Mouse (Mus musculus) left cerebral cortex, postnatal 10 days (tissue): ENCODE data around the gene Pet100. TPM values are rescaled to one million over a fixed set of nuclear protein-coding genes. Genes with fewer than 3 reads are reported as not detected.

ENCODE experiments used
- DNase-seq, 2 experiments: peaks; one replicate each; pipeline ENCODE4 v3.0.0; 2021 to 2022; ENCODE audit warnings: low spot score in 2 of 2, mixed read lengths in 1 of 2; ENCODE audit errors: extremely low spot score in 1 of 2
- intact Hi-C: fragments of 180-260 bp; cut with DNase I; formaldehyde crosslinking; loops from one replicate; pipeline ENCODE4 v1.15.1; 2025
- total RNA-seq, 2 experiments: library from RNA; stranded (reverse); gene quantifications; 2 replicates each; pipeline ENCODE4 v1.2.3; 2021

Pet100 gene
- total RNA-seq, 2 experiments from 2014 or later = 78.6 to 80.1 TPM

DNA sequence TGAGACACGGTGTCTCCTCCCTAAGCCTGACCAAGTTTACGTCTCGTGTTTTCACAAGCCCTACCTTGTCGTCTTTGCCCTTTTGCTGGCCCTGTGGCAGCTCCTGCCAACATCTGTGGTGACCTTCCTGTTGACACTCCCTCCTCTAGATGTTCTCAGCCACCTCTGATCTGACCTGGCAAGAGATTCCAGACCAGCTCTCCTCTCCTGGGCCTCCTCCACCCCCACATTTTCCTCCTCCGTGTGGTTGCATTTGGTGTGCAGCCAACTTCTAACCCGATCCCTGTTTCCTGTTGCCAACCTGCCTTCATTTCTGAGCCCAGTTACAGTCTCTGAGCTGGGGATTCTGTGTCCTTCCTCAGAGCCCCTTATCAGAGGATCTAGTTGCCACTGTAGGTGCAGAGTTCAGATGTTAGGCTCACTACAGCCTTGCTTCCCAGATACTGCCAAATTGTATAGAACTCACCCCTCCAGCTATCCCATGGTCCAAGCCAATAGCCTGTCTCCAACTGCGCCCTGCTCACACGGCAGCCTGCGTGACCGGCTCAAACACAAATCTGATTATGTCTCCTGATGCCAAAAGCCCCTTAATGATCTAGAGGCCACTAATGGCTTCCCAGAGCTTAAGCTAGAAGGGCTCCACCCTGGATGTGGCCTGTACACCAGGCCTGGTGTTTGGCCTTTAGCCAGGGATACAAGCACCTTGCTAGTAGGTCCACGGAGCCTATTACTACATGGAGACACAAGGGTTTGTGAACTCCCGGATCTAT lies 12.1 kb upstream of the Pet100 start:
- no peak for DNase-seq
- intact Hi-C loops = no loop called here

DNA sequence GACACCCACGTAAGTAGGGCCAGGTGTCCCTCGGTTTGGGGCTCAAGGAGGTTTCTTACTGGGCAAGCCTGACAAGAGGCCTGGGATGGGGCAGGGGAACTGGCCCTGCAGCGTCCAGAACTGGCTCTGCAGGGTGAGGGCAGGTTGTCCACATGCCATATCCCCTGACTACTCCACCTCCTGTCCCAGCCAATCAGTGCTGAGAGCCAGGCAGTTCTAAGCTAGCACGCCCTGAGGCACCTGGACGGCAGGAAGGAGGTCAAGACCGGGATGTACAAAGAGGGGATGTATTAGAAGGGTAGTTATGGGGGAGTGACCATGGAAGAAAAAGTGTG lies 11.6 kb upstream of the Pet100 start:
- intact Hi-C loops = loop anchor here (5.0 kb wide), 1 partner anchor 77 kb away; no protein-coding TSS in a partner anchor
- no peak for DNase-seq

DNA sequence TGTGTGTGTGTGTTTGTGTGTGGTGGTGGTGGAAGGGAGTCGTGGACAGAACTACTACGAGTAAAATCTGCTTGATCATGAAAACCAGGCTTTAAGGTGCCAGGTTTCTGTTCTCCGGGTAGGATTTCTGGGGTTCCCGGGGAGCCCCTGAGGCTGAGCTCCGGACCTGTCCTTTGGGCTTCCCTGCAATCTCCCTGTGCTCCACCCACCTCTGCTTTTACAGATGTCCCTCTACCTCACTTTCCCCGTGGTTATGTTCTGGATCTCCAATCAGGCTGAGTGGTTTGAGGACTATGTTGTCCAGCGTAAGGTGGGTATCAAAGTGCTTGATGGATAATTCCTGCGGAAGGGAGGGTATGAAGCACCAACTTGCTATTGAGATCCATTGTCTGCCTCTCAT lies 771 bp downstream of the Pet100 start:
- intact Hi-C loops = no loop called here
- no peak for DNase-seq

GRCm38 (mm10) chr8:3625445-3625844 lies 4.1 kb downstream of the Pet100 start, which contains the start of gene Pcp2:
TSS of gene Pcp2 (minus strand) at chr8:3625545.
- intact Hi-C loops = loop anchor here (5.0 kb wide), 1 partner anchor 47 kb away; the partner anchor contains the start of gene Fcor
- no peak for DNase-seq

DNA sequence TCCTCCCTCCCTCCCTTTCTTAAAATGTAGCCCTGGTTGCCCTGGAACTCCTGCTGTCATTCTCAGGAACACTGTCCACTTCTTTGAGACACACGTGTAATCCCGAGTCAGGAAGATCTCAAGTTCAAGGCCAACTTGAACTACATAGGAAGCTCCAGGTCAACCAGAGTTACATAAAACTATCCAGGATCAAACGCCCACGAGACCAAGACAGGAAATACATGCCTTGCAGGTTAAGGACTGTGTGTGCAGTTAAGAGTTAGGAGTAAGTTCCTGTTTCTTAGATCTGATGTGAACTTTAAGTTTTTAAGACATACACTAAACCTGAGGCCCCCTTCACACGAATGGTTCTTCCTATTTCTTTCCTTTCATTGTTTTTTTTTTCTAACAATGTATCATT lies 5.6 kb downstream of the Pet100 start:
- no peak for DNase-seq
- intact Hi-C loops = loop anchor here (5.0 kb wide), 1 partner anchor 45 kb away; the partner anchor contains the start of gene Fcor

- intact Hi-C loops = loop anchor here (5.0 kb wide), 1 partner anchor 44 kb away; the partner anchor contains the start of gene Fcor
- no peak for DNase-seq
These were observed 6.7 kb downstream of the Pet100 start for GRCm38 (mm10) chr8:3628014-3628413.

GRCm38 (mm10) chr8:3630647-3631477 lies 9.5 kb downstream of the Pet100 start, which contains the start of gene Stxbp2:
TSS of gene Stxbp2 (plus strand) at chr8:3630955.
- intact Hi-C loops = no loop called here
- DNase-seq = peak; percentile 52 to 80

- intact Hi-C loops = no loop called here
These were observed 10.1 kb downstream of the Pet100 start for GRCm38 (mm10) chr8:3631478-3631875.

GRCm38 (mm10) chr8:3645804-3646203 lies 24.5 kb downstream of the Pet100 start:
- peak in 1 of 2 experiments; percentile 61 for DNase-seq
- intact Hi-C loops = no loop called here

More at GRCm38 (mm10) chr8:3631478-3631875, 10.1 kb downstream of the Pet100 start:
- no peak for DNase-seq

DNA sequence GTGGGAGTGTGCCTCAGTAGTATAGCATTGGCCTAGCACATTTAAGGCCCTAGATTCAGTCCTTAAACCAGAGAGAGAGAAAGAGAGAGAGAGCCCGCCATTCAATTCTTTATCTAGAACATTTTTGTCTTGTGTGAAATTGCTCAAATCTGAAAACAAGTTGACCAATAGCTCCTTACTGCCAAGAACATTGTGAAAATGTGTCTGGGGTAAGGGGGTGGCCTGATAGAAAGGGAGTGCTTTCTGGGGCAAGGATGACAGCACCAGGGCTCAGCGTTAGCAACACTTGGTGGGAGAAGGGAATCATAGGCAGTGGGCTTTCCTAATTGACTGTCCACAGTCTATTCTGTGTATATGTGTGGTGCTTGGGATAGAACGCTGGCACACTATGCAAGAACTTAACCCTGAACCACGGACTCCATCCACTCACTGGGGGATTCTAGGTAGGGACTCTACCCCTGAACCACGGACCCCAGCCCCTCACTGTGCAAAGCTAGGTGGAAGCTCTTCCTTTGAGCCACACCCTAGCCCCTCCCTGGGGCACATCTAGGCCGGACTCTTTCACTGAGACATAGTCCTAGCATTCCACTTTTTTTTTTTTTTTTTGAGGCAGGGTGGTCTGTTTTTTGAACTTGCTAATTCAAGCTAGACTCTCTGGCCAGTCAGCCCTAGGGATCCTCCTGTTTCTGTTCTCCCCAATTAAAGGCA lies 25.6 kb downstream of the Pet100 start:
- DNase-seq = no peak
- intact Hi-C loops = no loop called here

DNA sequence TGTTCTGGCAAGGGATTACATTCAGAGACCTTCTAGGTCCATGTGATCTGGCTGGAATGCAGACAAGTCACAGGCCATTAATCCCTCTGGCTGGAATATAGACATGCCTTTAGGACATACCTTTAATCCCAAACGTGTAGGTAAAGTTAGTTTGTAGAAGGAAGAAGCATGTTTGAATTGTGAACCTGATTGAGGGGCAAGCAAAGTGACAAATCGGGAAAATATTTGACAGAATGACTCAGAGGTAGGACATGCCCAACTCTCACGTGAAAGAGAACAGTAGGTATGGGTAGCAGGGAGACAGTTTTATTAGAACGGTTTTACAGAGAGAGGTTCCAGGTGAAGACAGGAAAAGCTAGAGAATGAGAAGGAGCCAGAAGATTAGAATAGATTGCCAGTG lies 26.2 kb downstream of the Pet100 start:
- DNase-seq = no peak
- intact Hi-C loops = no loop called here

DNA sequence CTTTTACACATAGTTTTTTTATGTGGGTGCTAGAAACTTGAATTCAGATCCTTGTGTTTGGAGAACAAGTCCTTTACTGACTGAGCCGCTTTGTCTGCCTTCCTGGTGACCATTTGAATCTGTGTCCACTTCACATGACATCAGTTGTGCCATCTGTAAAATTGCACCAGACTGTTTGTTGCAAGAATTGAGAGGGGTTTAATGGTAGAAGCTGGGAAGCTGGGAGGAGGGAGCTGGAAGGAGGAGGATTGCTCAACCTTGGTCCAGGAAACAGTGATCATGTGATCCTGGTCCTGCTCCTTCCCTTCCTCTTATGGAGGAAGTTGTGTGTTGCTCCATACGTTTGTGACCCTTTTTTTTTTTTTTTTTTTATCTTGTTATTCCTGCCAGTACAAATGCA lies 26.9 kb downstream of the Pet100 start:
- intact Hi-C loops = no loop called here

GRCm38 (mm10) chr8:3648990-3649389 lies 27.6 kb downstream of the Pet100 start:
- intact Hi-C loops = no loop called here
- DNase-seq = no peak

More for the DNA sequence above, 26.9 kb downstream of the Pet100 start:
- no peak for DNase-seq

- intact Hi-C loops = no loop called here
These were observed 31.5 kb downstream of the Pet100 start for GRCm38 (mm10) chr8:3652845-3653244.

DNA sequence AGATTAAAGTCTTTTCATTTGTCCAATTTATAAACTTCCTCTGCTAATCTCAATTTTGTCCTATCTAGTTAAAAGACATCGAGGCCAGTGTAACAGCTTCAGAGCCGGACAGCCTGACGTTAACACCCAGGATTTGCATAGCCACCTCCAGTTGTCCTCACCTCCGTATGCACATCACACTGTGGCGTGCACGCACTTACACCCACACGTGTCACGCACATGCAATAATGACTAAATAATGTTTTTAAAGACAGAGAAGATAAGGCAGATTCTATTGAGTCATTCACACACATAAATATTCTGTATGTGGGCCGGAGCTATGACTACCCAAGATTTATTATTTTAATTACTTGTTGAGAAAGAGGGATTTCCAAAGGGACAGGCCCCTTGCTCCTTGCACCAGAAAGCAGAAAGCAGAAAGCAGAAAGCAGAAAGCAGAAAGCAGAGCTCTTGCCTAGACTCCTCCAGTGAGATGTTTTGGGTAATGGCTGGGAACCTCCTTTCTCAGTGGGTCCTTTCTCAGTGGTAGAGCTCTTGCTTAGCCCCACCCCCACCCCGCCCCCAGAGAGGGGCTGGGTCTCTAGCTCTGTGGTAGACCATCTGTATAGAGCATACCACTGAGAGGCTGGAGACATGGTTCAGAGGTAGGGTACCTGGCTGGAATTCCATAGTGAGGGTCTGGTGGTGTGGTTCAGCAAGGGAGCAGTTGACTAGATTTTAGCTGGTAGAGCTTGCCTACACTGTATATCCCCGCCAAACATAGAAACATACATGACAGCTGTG lies 33.6 kb downstream of the Pet100 start:
- intact Hi-C loops = no loop called here
- no peak for DNase-seq

More at GRCm38 (mm10) chr8:3652845-3653244, 31.5 kb downstream of the Pet100 start:
- no peak for DNase-seq

- no peak for DNase-seq
- intact Hi-C loops = no loop called here
These were observed 34.2 kb downstream of the Pet100 start, which contains the start of gene Retn for GRCm38 (mm10) chr8:3655526-3655925. TSS of gene Retn (plus strand) at chr8:3655770.

DNA sequence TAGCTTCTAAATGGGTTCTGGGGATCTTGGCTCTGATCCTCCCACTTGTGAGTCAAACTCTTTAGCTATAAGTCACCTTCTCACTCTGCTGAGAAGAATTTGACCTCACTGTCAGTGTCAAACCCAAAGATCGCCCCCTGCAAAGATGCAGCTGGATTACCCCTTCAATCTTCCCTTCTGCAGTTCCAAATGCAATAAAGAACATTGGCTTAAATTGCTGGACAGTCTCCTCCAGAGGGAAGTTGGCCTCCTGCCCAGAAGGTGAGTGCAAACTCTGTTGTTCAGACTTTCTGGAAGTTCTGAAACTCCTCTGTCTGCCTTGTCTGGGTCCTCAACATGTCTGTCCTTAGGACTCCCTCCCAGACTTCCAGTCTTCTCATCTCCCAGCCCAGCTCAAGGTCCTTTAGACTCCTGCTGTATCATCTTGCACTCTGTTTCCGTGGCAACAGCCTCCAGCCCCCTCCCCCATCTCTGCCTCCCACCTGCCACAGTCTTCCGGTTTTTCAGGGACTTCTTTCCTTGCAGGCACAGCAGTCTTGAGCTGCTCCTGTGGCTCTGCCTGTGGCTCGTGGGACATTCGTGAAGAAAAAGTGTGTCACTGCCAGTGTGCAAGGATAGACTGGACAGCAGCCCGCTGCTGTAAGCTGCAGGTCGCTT lies 35.5 kb downstream of the Pet100 start:
- peak in 1 of 2 experiments; percentile 53 for DNase-seq
- intact Hi-C loops = no loop called here

DNA sequence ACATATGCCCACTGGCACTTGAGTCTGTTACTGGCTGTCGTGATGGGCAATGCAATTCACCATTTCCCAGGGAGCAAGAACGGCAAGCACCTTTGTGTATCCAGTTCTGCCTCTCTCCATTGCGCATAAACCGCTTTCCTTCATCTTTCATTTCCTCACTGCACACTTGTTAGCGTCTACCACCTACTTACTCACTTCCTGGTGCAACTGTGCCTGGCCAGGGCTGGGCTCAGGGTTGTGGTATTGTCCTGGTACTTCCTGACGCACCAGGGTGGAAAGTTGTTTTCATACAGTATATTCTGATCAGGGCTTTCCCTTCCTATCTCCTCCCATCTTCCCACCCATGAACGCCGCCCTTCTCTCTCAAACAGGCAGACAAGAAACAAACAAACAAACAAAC lies 39.5 kb downstream of the Pet100 start:
- no peak for DNase-seq
- intact Hi-C loops = no loop called here
